Mouse (Mus musculus): ENCODE results near the gene D7Ertd443e. TPM values are rescaled to one million over a fixed set of nuclear protein-coding genes. Genes with fewer than 3 reads are reported as not detected.

D7Ertd443e gene
- total RNA-seq (2021) (1 to 10 TPM; 5.6 to 9.4 TPM), polyA plus RNA-seq (2012; rRNA removed) (0.54 and 1.1 TPM in 2 replicates)
- long read RNA-seq, partial matches to known transcripts, result 0 of 2 reads
- long read RNA-seq, other reads (novel, unspliced or antisense), result 2 of 2 reads

GRCm38 (mm10) chr7:134385561-134385960 lies at the start of gene D7Ertd443e:
D7Ertd443e (minus strand) TSS chr7:134385661.
- DNase-seq, result no peak

- no peak for DNase-seq
These were observed 46.2 kb upstream of the D7Ertd443e start for GRCm38 (mm10) chr7:134431681-134432080.

GRCm38 (mm10) chr7:134428676-134429075 lies 43.2 kb upstream of the D7Ertd443e start:
- no peak for DNase-seq

DNA sequence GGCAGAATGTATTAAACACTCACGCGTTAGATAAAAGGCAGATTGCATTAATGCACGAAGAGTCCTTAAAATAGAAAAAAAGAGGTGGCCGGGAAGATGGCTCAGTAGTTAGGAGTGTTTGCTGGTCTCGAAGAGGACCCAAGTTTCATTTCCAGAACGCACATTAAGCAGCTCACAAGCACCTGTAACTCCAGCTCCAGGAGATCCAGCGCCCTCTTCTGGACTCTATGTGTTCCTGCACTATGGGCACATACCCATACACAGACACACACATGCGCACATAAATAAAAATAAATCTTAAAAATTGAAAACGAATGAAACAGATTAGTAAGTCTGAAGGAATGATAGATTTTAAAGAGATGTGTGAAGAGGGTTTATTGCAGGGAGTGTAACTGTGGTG lies 29.6 kb upstream of the D7Ertd443e start:
- no peak for DNase-seq

DNA sequence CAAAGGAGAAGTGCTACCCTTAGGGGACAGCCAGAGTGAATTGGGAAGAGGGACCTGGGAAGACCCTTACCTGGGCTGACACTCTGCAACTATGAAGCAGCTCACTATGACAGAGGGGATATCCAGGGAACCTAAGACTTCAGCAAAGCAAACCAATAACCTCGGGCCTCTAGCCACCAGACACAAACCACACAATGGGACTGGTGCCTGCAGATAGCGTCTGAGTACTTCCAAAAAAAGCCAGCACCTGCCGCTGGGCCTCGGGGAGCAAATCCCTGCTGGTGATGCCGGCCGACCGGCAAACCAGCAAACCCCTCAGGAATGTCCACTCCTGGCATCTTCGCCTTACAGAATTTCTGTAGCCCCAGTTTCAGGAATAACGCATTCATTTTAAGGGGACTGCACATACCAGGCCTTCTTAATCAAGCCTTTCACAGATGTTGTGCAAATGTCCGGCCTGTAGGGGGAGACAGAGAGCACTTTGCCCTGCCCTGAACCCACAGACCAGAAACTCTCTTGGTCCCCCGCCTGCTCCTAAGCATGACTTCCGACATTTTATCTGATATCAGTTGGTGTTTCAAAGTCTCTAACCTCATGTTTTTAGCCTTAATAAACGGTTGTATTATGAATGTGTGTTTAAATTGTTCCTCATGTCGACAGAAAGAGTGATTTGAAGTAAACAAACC lies 28.7 kb upstream of the D7Ertd443e start:
- peak; percentile 43 for DNase-seq

DNA sequence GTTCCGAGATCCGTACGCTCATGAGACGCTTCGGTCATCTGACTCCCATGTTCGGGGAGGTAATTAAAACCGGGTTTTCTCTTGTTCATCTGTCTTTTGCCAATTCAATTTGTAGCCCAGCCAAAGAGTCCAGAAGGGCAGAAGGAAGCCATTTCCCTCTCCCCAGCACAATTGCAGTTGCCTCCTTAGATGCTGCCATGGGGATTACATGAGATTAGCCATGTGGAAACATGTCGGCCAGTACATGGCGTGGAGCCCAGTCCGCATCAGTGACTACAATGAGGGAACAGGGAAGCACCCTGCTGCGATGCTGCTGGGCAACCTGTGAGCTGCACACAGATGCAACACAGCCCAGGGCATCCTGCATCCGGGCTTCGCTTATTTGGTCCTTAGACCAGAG lies 23.2 kb upstream of the D7Ertd443e start:
- no peak for DNase-seq

- DNase-seq, result no peak
These were observed 15.3 kb upstream of the D7Ertd443e start for GRCm38 (mm10) chr7:134400746-134401145.

- DNase-seq, result no peak
These were observed 11.3 kb upstream of the D7Ertd443e start for GRCm38 (mm10) chr7:134396769-134397168.

DNA sequence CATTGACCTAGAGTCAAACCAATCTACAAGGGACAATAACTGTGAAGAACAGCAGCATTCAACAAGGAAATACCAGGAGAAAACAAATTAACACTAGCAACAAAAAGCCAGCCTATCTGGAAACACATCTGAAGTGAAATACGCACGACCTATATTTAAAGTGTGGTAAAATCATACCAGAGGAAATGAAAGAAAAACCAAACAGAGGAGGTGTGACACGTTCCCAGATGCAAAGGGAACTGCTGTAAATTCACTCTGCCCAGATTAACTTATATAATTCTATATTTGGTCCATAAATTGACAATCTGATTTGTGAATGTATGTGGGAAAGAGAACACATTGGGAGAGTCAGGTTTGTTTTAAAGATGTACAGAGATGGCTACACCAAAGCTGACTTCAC lies 2.7 kb downstream of the D7Ertd443e start:
- DNase-seq, result no peak

DNA sequence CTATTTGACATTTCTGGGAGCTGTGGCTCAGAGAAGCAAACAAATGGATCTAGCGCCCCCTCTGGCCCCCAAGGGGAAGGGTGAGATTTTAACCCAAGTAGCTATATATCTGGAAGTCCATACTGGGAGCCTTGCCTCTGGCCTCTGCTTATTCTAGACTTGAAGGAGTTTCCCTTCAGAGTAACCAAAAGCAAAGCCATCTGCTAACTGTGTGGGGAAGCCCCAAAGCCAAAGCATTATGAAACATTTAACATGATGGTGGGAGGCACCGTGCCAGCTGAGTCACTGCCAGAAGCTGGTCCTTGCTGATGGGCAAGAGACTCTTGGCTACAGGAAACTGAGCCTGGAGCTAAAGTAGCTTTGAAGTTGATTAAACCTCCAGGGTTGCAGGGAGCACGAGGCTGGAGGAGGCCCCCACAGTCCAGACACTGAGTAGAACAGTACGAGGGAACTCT lies 4.0 kb downstream of the D7Ertd443e start:
- peak; percentile 93 for DNase-seq

GRCm38 (mm10) chr7:134378273-134378672 lies 7.2 kb downstream of the D7Ertd443e start:
- DNase-seq, result peak; percentile 14

DNA sequence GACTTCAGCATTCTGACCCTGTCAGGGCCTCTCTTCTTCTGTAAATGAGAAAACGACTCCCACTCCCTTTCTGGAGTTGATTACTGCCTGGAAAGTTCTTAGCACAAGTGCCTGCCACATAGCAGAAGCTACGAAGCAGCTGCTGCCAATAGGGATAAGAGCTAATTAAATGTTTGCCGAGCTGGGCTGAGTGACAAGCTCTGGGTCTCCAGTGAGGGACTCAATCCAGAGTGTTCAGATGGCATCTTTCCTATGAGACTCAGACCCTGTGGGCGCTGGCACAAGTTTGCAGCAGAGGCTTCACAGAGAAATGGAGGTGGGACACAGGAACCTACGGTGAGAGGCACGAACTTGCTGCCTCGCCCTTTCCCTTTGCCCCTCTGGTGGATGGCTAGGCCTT lies 8.7 kb downstream of the D7Ertd443e start:
- no peak for DNase-seq

- peak; percentile 55 for DNase-seq
These were observed 13.2 kb downstream of the D7Ertd443e start for GRCm38 (mm10) chr7:134372276-134372675.

- no peak for DNase-seq
These were observed 16.2 kb downstream of the D7Ertd443e start for GRCm38 (mm10) chr7:134369241-134369640.

- no peak for DNase-seq
These were observed 23.1 kb downstream of the D7Ertd443e start for GRCm38 (mm10) chr7:134362257-134362870.

- peak; percentile 56 for DNase-seq
These were observed 36.6 kb downstream of the D7Ertd443e start for GRCm38 (mm10) chr7:134348825-134349224.

DNA sequence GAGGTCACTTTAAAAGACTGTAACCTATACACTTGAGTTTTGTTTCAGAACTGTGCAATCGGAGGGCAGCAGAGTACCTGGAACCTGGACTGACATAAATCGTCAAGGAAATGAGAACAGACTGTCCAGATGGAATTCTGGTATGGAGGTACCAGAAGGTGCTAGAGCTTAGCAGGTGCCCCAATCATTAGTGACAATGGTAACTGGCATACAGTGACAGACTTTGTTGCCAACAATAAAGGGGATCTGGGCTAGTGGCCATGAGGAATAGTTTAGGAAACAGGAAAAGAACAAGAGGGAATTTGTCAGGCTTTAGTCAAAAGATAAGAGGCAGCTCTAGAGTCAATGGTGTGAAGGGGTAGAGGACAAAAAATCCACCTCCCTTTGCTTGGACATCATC lies 43.3 kb downstream of the D7Ertd443e start:
- DNase-seq, result no peak

DNA sequence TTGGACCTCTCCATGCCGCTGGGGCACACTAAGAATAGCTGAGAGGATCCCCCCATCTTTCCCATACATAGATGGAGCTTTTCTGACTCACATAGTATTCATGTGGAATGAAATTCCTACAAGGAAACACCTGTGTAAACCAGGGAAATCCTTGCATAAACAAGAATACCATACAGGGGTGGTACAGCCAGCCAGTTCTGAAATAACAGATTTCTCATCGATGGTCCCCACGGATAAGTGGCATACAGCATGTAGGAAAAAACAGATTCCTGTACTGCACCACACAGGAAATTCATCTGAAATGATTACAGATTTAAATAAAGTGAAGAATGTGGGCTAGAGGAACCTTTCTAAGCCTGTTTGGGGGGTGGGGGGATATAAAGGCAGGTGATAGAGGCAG lies 49.5 kb downstream of the D7Ertd443e start:
- DNase-seq, result no peak

GRCm38 (mm10) chr7:134320979-134321378 lies 64.5 kb downstream of the D7Ertd443e start:
- DNase-seq, result no peak

GRCm38 (mm10) chr7:134302084-134302483 lies 83.4 kb downstream of the D7Ertd443e start:
- no peak for DNase-seq

DNA sequence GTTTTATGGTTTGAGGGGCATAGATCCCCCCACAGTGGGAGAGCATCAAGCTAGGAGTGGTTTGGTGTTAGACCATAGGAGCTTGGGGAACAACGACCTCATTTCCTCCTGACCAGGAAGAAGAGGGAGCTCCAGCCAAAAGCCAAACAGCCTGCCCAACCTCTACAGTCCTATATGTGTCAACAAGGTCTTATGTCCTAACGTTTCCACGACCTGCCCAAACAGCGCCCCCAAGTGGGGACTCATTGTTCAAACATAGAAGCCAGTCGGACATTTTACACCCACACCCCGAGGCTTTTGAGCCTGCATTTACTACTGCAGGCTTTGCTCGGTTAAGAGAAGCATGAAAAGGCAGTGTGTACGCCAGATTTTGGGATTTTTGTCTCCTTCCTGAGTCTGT lies 84.2 kb downstream of the D7Ertd443e start:
- DNase-seq, result no peak

GRCm38 (mm10) chr7:134292750-134293149 lies 92.7 kb downstream of the D7Ertd443e start:
- DNase-seq, result peak; percentile 8

GRCm38 (mm10) chr7:134289611-134290301 lies 95.7 kb downstream of the D7Ertd443e start:
- DNase-seq, result no peak
